Mouse (Mus musculus): ENCODE data around the gene Ppp1r14b.

The Ppp1r14b gene

DNA sequence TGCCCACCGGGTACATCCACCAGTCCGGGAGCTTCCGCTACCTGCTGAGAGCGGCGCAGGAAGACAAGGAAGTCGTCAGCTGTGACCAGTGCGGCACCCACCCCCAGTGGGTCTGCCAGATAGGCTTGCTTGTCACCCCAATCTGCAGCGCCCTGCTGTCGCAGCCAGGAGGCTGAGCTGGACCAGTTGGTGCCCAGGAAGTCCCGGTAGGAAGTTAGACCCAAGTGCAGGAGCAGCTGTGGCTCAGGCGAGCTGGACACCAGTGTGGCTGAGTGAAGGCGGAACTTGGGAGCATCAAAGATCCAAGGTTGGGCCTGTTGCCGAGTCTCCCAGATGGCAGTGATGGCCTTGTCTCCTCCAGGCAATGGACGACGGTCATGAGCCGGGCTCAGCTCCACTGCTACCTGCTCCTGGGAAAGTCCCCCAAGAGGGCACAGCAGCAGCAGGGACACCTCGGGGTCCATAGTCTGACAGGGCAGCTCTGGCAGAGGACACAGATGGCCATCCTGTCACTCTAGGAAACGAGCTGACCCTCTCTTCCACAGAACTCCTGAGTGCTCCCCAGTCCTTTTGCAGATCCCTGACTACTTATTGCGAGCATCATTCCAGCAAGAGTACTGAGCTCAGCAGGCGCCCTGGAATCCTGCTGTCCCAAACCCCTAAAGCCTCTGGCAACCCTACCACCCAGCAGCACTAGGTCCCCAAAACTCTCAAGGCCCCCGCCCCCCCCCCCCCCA, 20.7 kb downstream of the Ppp1r14b start:
- peak; percentile 63 to 67 for DNase-seq

DNA sequence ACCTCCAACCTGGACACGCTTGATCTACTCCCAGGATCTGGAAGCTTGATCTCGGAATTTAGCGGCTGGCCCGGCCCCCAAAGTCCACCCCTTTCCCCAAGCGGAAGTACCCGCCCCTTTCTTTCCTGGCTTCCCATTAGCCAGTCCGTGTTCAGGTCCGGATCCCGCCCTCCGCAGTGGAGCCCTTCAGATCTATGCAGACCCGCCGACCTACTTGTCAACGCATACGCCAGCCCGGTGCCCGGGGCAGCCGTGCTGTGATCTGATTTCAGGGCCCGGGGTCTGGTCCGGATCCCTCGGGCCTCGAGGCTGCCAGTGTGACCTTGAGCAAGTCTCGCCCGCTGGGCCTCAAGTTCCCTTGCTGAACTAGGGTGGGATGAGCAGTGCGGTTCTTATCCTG, 21.2 kb downstream of the Ppp1r14b start, which contains the start of the genes Nudt22 and Trpt1:
TSS of gene Nudt22 (minus strand) at position 112 of the 400 bp plus-strand sequence.
TSS of gene Trpt1 (plus strand) at position 126 of the 400 bp plus-strand sequence.
- peak; percentile 88 to 94 for DNase-seq

DNA sequence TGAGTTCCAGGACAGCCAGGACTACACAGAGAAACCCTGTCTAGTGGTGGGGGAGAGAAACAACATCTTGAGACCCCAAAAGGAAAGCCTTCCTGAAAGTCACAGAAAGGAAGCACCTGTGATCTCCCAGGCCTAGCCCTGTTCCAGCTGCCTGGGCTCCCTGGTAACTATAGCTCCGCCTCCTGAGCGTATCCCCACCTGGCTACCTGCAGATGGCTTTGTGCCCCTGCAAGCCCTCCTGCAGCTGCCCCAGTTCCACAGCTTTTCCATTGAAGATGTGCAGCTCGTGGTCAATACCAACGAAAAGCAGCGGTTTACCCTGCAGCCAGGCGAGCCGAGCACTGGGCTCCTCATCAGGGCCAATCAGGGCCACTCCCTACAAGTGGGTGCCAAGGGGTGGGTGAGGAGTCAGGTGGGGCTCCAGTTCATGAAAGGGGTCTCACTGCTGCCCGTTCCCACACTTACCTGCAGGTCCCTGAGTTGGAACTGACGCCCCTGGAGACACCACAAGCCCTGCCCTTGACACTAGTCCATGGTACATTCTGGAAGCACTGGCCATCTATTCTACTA, 23.0 kb downstream of the Ppp1r14b start:
- no peak for DNase-seq

DNA sequence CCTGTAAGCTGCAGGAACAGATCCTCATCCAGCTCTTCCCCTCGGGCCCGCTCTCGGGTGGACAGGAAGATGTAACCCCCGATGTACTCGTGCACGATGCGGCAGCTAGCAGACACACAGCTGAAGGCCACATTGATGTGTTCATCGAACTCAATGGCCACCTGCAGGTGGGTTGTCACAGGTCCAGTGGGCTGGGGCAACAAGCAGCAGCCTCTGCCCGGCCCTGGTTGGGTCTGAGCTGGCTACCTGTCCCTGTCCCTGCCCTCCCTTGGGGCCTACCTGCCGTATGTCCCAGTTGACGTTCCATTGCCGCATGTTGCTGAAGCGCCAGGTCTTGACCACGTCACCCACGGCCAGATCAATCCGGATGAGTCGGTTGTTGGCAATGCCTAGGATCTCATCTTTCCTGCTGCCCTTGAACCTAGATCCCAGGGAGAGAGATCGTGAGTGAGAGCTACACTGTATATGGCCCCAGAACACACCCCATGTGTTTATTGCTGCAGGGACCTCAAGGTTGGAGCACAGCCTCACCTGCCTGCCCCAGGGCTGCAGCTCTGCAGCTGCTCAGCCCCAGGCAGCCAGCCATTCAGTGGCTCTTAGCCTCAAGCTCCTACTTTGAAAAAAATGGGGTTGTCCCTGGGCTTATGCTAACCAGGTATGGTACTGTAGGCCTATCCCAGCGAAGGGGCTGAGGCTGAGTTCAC, 24.7 kb downstream of the Ppp1r14b start:
- DNase-seq: no peak

DNA sequence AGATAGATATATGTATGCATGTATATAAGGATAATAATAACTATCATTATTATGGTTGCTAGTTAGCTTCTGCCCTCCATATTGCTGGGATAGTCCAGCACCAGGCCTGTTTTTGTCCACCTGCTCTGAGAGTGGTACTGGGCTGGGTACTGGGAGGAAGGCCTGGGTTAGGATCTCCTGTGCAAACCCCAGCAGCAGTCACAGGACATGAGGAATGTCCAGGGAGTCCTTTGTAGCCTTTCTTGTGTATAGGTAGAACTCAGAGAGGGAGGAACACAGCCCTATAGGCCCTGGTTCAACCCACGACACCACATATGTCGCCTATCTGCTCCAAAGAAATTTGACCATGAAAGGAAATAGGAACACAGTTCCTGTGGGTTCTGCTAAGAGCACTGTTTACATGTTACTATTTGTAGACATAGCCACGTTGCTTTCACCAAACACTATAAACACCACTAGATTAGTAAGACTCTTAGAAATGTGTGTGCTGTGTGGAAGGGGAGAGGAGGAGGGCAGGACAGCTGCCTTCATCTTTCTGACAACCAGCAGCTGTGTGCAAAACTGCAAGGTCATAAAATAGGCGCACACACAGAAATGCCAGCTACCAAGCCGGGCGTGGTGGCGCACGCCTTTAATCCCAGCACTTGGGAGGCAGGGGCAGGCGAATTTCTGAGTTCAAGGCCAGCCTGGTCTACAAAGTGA, 32.3 kb downstream of the Ppp1r14b start:
- DNase-seq: no peak

DNA sequence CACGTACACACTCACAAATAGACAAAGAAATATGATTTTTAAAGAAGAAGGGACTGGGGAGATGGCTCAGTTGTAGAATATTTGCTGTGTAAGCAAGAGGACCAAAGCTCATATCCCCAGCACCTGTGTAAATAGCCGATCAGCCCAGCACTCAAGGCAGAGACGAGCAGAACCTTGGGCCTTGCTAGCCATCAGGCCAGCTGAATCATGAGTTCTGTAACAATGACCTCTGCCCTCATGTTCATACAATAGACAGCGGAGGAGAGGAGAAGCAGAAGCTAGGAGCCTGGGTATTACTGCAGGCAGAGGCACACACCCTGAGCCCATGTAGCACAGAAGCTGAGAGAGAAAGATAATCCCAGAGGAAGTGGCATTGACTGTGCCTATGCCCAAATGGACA, 37.7 kb downstream of the Ppp1r14b start:
- no peak for DNase-seq

DNA sequence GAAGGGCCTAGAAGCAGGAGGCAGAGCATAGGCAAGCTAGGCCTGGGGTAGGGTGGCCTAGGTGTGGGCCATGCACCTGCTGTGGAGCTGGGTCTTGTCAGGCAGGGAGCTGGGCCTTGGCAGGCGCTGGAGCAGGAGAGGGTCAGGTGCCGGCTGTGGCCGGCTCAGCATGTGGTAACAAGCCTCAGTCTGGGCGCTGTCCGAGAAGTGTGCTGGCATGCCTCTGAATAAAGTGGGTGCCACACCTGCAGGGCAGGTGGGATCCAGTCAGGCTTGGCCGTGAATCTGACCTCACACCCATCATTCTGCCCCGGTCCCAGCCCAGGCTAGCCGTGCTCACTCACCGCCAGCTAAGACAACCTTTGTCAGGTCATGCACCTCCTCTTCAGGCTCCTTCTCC, 39.2 kb downstream of the Ppp1r14b start:
- no peak for DNase-seq

DNA sequence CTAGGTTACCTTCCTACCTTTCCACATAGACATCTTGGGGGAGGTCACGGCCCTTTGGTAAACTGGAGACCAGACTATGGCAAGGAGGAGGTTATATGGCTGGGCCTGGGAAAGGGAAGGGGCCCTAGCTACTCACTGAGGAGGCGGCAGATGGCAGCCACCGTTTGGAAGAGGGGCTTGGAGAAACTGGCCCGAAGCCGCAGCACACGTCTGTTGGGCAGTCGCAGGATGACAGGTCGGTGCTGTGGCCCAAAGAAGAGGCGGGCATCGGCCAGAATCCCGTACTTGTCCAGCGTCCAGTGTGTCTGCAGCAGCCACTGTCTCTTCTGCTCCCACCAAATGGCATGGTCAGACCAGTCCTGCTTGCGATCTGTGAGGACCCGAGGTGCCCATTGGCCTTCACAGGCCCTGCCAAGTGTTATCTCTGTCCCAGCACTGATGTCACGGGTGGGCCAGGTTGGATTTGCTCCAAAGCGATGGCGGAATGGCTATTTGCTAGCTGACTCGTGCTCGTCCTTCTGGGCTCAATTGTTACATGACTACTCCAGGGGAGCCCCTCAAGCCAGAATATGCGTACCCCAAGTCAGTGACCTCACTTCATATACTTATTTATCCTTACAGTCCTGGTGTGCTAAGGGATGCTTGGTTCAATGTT, 39.8 kb downstream of the Ppp1r14b start:
- no peak for DNase-seq

DNA sequence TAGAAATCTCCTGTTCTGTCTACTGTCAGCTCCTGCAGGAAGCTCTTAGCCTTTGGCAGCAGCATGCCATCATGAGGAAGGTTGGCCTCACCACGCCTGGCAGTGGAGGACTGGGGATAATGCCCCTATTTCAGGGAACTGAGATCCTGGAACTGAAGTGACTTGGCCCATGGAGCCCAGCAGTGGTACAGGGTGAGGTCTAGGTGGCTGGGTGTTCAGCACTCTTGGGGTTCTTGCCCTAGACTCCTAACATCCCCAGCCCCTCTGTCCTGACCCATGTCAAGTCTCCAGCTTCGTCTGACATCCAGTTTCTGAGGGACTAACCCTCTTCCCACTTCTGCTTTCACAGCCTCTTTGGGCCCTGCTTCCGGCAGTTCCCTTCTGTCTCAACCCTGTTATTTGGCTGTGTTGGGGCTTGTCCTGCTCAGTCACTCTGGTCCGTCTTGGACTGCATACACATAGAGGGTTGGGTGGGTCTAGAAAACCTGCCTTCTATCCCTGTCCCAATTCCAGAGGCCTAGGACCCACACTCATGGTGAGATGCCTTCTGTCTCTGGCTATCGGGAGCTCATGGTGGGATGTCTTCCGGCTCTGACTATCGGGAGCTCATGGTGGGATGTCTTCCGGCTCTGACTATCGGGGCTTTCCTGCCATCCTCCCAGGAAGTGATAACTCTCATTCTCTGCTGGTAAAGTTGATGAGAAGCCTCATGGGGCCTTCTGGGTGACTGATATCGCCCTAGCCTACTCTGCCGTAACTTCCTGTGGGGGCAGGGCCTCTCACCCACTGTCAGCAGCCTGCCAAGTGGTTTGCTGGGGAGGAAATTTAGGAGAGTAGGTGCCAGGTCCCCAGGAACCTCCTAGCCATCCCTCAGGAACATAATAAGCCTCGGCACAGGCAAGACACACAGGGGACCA, 43.0 kb downstream of the Ppp1r14b start:
- DNase-seq: no peak

DNA sequence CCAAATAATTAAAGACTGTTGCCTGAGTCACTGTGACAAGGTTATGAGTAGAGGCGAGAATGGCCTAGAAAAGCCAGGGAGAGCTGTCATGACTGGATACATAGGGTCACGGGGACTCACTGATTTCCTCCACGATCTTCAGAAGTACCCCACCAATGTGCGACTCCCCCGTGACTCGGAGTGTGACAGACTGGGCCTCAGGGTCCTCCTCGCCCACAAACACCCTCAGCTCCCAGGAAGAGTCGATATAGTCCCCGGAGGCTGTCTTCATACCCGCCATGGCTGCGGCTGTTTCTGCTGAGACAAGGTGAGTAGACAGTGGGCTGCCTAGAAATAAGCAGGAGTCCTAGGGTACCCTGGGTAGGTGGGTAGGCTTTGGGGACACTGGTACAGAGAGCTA, 43.8 kb downstream of the Ppp1r14b start:
- no peak for DNase-seq

DNA sequence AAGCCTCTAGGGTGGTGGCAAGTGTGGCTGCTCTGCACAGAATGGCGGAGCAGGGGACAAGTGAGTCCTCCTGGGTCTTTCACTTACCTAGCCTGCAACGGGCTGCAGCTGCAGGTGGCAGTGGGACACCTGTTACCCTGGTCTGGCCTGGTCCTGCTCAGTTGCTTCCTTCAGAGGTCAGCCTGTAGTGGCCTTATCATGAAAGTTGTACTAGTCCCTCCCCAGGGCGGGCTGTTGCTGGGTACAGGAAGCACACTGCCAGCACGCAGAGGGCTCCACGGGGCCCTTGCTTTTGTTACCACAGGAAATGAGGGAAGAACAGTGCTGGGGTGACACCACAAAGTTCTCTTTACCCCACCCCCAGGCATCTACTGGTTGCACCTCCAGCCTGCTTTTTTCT, 44.4 kb downstream of the Ppp1r14b start, which contains the start of gene Fermt3:
TSS of gene Fermt3 (minus strand) at position 279 of the 400 bp plus-strand sequence.
- no peak for DNase-seq

DNA sequence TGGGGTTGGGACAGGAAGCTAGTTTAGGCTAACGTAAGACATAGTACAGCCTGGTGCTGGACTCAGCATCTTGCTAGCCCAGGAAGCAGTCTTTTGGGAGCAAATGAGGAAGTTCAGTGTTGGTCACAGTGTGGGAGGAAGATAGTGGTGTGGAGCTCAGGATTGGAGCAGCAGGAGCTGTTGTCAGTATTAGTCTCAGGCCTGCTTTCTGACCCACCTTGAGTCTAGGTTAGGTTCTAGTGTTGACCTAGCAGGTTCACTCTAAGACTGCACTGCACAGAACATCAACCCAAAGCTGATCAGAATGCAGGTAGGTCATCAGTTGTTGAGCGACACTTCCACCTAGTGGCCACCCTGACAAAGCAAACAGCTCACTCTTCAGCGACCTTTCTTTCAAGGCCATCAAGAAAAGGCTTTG, 45.5 kb downstream of the Ppp1r14b start:
- DNase-seq: peak; percentile 64 to 66

All from cerebellum, adult 18-20 months (tissue).